Mouse (Mus musculus) small intestine, adult 2 months (tissue): ENCODE measurements around the gene BC037034. TPM values are rescaled to one million over a fixed set of nuclear protein-coding genes. Genes with fewer than 3 reads are reported as not detected.

Experiments
- H3K27ac ChIP-seq: fragments of 200-500 bp; 2 replicates; pipeline ENCODE4 v1.5.1; 2012; ENCODE audit warnings: low read depth, low read length, control low read depth, inconsistent platforms; ENCODE audit not compliant: insufficient read depth
- H3K27me3 ChIP-seq: fragments of 200-500 bp; 2 replicates; pipeline ENCODE4 v1.6.1; 2012; ENCODE audit warnings: mild to moderate bottlenecking, moderate library complexity, low read length, inconsistent platforms; ENCODE audit not compliant: control insufficient read depth, insufficient read depth
- H3K36me3 ChIP-seq: fragments of 200-500 bp; 2 replicates; pipeline ENCODE4 v1.6.1; 2012; ENCODE audit warnings: mild to moderate bottlenecking, low read length, control low read depth, inconsistent platforms; ENCODE audit not compliant: control insufficient read depth, insufficient read depth
- H3K4me1 ChIP-seq: fragments of 200-500 bp; 2 replicates; pipeline ENCODE4 v1.6.1; 2012; ENCODE audit warnings: low read length, inconsistent platforms, mixed read lengths; ENCODE audit not compliant: control insufficient read depth, insufficient read depth, insufficient read length
- H3K4me3 ChIP-seq: fragments of 200-500 bp; 2 replicates; pipeline ENCODE4 v1.5.1; 2012; ENCODE audit warnings: low read depth, mild to moderate bottlenecking, control low read depth, inconsistent platforms, low read length, moderate library complexity
- CTCF ChIP-seq: fragments of 200-500 bp; IDR thresholded peaks from 2 replicates; pipeline ENCODE4 v1.5.1; 2012; ENCODE audit warnings: low read depth, mild to moderate bottlenecking, control low read depth, inconsistent platforms, low read length, moderate library complexity, mixed read lengths; ENCODE audit not compliant: insufficient replicate concordance, insufficient read length; ENCODE audit errors: extremely low read depth
- POLR2A ChIP-seq: fragments of 200-500 bp; IDR thresholded peaks from 2 replicates; pipeline ENCODE4 v1.6.1; 2012; ENCODE audit warnings: low read depth, mild to moderate bottlenecking, control low read depth, inconsistent platforms, low read length, moderate library complexity
- WGBS: fragments of 180-500 bp; shearing (Covaris S2); methylation state at CpG from one replicate; pipeline ENCODE4 v1.1.7; 2018; 5-methylcytosine and 5-hydroxymethylcytosine counted together
- polyA plus RNA-seq: library from polyadenylated mRNA; depleted of rRNA; stranded (reverse); fragments of >200 nt; gene quantifications from 2 replicates; pipeline ENCODE4 v1.2.3, GENCODE M21; 2012

The BC037034 gene
- polyA plus RNA-seq, 1 experiment, result 56.7 TPM

DNA sequence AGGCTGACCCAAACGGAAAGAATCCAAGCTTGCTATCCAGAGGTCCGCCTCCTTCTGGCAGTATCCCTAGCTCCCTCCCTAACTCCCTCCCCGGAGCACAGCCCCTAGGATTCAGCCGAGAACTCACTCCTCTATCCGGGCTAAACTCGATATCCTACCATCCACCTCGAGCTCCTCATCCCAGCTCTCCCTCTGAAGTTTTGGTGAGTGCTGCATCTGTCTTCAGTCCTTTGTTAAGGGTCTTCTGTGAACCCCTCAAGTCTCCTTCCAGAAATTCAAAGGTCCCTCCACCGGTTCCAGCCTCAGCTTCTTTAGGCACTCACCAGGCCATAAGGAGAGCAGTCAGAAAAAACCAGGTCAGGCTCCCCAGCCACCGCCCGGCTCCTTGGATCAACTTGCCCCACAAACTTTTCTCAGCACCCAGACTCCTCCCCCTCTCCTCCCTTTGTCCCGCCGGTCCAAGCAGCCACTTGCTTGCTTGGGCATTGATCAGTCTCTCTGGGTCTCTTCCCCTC lies 8.6 kb upstream of the BC037034 start, which contains the start of gene Gal3st4:
Gene Gal3st4 (minus strand): TSS at position 432 of the 515 bp plus-strand sequence.
- TF ChIP-seq CTCF (no peak), POLR2A (no peak)
- no peaks in the 10 kb centered on the region; the same call in 1 of the 2 replicates for H3K4me1 ChIP-seq
- WGBS, result 5% methylated on average over 12 of the region's 12 CpGs
- no peaks in the 10 kb centered on the region for H3K27me3 ChIP-seq
- H3K4me3 ChIP-seq, result peak within 1 kb of the TSS; percentile 30; the same call in 1 of the 2 replicates
- no peaks in the 10 kb centered on the region for H3K36me3 ChIP-seq
- 0 out of 2 replicates have a peak within 1 kb of the TSS, but pooled peaks have one; percentile 58 for H3K27ac ChIP-seq

DNA sequence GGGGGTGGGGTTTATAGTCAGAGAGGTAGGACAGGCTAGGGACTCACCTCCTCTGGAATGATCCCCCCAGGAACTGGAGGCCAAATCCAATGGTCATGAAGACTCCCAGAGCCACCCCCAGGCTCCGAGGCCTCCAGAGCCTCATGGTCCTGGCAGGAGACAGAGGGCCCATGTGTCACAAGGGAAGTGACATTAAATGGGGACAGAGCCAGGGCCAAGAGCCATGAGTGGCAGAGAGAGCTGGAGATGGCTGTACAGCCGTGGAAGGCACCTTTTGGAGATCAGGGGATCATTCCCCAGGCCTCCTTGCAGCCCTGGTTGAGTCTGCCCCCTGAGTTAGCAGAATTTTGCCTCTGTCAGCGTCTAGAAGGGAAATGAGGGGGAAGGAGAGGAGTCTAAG lies 7.4 kb upstream of the BC037034 start:
- TF ChIP-seq POLR2A (no peak), CTCF (no peak)
- WGBS, result 64% methylated on average over 3 of the region's 3 CpGs

DNA sequence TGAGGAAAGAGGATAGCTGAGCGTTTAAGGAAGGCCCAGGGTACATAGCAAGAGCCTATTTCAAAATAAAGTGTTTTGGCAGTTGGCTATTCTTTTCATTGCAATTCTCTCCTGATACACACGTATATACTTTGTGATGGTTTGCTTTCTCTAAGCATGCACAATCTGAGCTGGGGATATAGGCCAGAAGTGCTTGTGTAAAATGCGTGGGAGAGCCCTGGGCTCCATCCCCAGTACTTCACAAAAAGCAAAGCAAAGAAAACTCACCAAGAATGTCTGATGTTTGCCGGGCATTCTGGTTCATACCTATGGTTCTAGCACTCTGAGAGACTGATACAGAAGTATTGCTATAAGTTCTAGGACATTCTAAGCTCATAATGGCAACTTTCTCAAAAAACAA lies 5.1 kb upstream of the BC037034 start:
- Histone ChIP-seq H3K4me3 (no peak overlapping the region), H3K27me3 (no peaks in the 10 kb centered on the region), H3K27ac (no peak overlapping the region), H3K36me3 (no peaks in the 10 kb centered on the region), H3K4me1 (peaks cover 3% of the 10 kb centered on the region; the same call in 1 of the 2 replicates)
- TF ChIP-seq CTCF (no peak), POLR2A (no peak)
- whole genome bisulfite sequencing, result 81% methylated on average over 4 of the region's 4 CpGs

More for the DNA sequence above, 7.4 kb upstream of the BC037034 start:
- H3K27me3 ChIP-seq, result no peaks in the 10 kb centered on the region
- H3K27ac ChIP-seq, result no peak overlapping the region
- no peaks in the 10 kb centered on the region for H3K36me3 ChIP-seq
- H3K4me3 ChIP-seq, result no peak overlapping the region
- H3K4me1 ChIP-seq, result no peaks in the 10 kb centered on the region; the same call in 1 of the 2 replicates

DNA sequence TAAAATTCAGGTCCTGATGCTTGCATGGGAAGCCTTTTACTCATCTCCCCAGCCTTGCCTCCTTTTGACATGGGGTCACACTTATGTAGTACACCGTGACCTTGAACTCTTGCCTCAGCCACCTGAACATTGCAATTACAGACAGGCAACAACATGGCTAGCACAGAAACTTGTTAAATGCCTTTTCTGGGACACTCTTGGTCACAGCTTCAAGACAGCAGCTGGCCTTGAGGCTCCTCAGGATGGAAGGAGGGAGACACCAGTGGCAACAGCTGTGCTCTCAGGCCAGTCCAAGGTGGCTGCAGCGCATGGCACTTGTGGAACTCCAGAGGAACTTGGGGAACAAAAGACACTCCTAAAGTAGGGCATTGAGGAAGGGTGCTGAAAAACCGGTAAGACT lies 3.3 kb upstream of the BC037034 start:
- H3K36me3 ChIP-seq, result no peaks in the 10 kb centered on the region
- H3K4me3 ChIP-seq, result no peak overlapping the region
- 87% methylated on average over 3 of the region's 3 CpGs for WGBS
- H3K4me1 ChIP-seq, result peaks cover 9% of the 10 kb centered on the region; the same call in 1 of the 2 replicates
- TF ChIP-seq POLR2A (no peak), CTCF (no peak)
- no peaks in the 10 kb centered on the region for H3K27me3 ChIP-seq
- H3K27ac ChIP-seq, result no peak overlapping the region

DNA sequence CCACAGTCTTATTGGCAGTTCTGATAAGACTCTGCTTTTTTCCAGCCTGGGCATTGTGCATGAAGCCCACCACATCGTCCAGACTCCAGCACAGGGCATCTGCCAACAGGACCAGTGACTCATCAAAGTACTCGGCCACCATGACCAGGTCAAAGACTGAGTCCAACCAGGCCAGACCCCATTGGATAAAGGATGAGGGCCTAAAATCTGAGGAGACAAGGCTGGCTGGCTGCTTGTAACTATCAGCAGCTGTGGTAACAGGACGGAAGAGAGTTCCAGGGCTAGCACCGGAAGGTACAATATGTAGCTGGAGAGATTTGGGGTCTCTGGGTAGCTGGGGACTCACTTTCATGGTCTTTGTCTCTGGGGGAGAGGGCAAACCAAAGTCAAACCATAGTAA lies 1.9 kb upstream of the BC037034 start:
- Histone ChIP-seq H3K27ac (no peak overlapping the region), H3K4me1 (peaks cover 9% of the 10 kb centered on the region; the same call in 1 of the 2 replicates), H3K36me3 (peaks cover 12% of the 10 kb centered on the region), H3K4me3 (no peak overlapping the region), H3K27me3 (no peaks in the 10 kb centered on the region)
- TF ChIP-seq POLR2A, result no peak
- TF ChIP-seq CTCF, result no peak
- WGBS, result 96% methylated on average over 4 of the region's 4 CpGs

DNA sequence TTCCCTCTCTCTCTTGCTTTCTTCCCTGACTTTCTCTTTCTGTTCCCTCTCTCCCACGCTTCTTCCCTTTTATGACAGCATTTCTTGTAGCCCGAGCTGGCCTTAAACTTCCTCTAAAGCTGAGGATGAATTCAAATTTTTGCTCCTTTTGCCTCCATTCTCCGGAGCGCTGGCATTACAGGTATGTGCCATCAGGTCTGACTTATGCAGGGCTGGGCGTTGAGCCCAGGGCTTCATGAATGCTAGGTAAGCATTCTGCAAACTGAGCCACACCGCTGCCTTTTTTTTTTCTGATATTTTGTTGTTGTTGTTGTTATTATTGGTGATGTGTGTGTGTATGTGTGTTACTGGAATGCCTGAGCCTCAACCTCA lies 360 bp upstream of the BC037034 start:
- TF ChIP-seq POLR2A (no peak), CTCF (no peak)
- H3K27ac ChIP-seq, result 0 out of 2 replicates have a peak overlapping the region, but pooled peaks have one; percentile 18
- H3K4me1 ChIP-seq, result peaks cover 9% of the 10 kb centered on the region; the same call in 1 of the 2 replicates
- peaks cover 26% of the 10 kb centered on the region for H3K36me3 ChIP-seq
- peak overlapping the region; percentile 94 for H3K4me3 ChIP-seq
- no peaks in the 10 kb centered on the region for H3K27me3 ChIP-seq
- WGBS, result 9% methylated on average over 6 of the region's 6 CpGs

DNA sequence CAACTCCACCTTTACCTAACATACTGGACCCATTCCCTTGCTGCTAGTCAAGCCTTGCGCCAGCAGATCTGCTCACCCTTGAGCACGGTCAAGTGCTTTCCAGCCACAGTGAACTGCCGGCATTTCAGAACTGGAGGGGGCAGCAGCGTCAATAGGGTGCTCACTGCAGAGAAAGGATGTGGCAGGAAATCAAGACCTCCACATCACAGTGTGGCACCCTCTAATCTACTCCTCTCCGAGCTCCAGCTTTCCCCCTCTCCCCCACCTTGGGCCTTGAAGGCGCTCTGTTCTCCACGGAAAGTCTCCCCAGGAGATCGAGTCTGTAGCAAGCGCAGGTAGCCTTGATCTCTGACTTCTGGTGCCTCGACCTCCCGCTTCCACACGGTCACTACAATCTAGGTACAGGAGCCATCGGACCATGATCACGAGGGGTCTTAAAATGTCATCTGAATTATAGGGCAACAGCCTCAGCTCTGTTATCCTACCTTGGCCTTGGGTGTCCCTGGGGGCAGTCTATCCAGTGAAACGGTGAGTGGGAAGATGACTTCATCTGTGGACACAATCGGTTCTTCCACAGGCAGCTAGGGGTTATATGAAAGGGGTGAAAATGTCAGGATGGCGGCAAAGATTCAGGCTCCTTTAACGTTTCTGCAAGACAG lies 1.1 kb downstream of the BC037034 start:
- H3K36me3 ChIP-seq, result peaks cover 33% of the 10 kb centered on the region
- H3K27ac ChIP-seq, result no peak overlapping the region; the same call in 1 of the 2 replicates
- peak overlapping the region; percentile 94 for H3K4me3 ChIP-seq
- H3K4me1 ChIP-seq, result peaks cover 9% of the 10 kb centered on the region; the same call in 1 of the 2 replicates
- no peaks in the 10 kb centered on the region for H3K27me3 ChIP-seq
- no peak for TF ChIP-seq POLR2A
- no peak for TF ChIP-seq CTCF
- whole genome bisulfite sequencing, result 64% methylated on average over 18 of the region's 18 CpGs
